Mouse (Mus musculus): ENCODE measurements around the gene Pla2g3. TPM values are rescaled to one million over a fixed set of nuclear protein-coding genes. Genes with fewer than 3 reads are reported as not detected.

The Pla2g3 gene
- total RNA-seq, 2 experiments from 2014 or later: 0.71 to 0.88 TPM

- ATAC-seq (ENCODE audit: poor library complexity, severe bottlenecking): peak; percentile 81
Measured at GRCm38 (mm10) chr11:3535406-3535986, 47.4 kb downstream of the Pla2g3 start.

GRCm38 (mm10) chr11:3536082-3536481 is 48.0 kb downstream of the Pla2g3 start:
- no peak for ATAC-seq (ENCODE audit: poor library complexity, severe bottlenecking)

DNA sequence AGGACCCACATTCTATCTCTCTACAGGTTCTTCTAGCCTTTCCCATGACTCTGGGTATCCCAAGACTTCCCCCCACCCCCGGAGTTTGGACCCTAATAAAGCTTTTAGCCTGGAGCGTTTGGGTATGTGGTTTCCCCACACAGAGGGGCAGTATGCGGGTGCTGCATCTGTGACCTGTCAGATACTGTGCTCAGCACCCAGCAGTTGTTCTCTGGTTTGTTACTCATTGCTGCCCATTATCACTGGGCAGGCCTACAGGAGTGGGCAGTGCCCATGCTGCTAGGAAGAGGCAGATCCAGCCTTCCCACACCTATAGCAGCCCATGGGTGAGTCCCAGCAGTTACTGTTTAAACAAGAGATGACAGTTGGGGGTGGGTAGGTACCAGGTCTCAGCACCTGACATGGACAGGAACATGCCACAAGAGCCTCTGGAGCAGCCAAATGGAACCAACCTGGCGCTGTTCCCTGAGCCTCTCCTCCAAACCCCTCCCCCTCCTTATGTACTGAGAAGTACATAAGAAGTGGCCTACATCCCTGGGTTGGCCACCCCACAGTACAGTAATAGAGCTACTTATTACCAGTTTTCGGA is 48.8 kb downstream of the Pla2g3 start:
- no peak for ATAC-seq (ENCODE audit: poor library complexity, severe bottlenecking)

GRCm38 (mm10) chr11:3537711-3538110 is 49.6 kb downstream of the Pla2g3 start:
- ATAC-seq (ENCODE audit: poor library complexity, severe bottlenecking): no peak

GRCm38 (mm10) chr11:3538341-3538740 is 50.3 kb downstream of the Pla2g3 start:
- no peak for ATAC-seq (ENCODE audit: poor library complexity, severe bottlenecking)

- ATAC-seq (ENCODE audit: poor library complexity, severe bottlenecking): peak; percentile 76
Measured at GRCm38 (mm10) chr11:3539111-3539825, 51.2 kb downstream of the Pla2g3 start.

- ATAC-seq (ENCODE audit: poor library complexity, severe bottlenecking): no peak
Measured at GRCm38 (mm10) chr11:3539826-3540196, 51.7 kb downstream of the Pla2g3 start.

- no peak for ATAC-seq (ENCODE audit: poor library complexity, severe bottlenecking)
Measured at GRCm38 (mm10) chr11:3540451-3541085, 52.5 kb downstream of the Pla2g3 start, which contains the start of gene Smtn. Gene Smtn, minus strand, starts transcription at chr11:3540612.

- ATAC-seq (ENCODE audit: poor library complexity, severe bottlenecking): no peak
Measured at GRCm38 (mm10) chr11:3541932-3542331, 53.8 kb downstream of the Pla2g3 start.

GRCm38 (mm10) chr11:3543001-3543400 is 54.9 kb downstream of the Pla2g3 start:
- ATAC-seq (ENCODE audit: poor library complexity, severe bottlenecking): no peak

DNA sequence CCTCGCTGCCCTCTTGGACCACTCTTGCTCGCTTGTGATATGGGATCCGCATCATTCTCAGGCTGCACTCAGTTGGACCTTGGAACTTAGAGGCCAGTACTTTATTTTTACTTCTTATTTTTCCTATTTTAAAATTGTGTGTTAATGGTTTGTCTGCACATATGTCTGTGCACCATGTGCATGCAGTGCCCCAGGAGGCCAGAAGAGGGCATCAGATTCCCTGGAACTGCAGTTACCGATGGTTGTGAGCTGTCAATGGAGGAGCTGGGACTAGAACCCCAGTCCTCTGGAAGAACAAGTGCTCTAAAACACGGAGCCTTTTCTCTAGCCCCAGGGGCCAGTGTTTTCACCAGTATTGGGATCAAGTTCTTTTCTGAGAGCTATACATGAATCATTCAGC is 56.3 kb downstream of the Pla2g3 start:
- ATAC-seq (ENCODE audit: poor library complexity, severe bottlenecking): no peak

DNA sequence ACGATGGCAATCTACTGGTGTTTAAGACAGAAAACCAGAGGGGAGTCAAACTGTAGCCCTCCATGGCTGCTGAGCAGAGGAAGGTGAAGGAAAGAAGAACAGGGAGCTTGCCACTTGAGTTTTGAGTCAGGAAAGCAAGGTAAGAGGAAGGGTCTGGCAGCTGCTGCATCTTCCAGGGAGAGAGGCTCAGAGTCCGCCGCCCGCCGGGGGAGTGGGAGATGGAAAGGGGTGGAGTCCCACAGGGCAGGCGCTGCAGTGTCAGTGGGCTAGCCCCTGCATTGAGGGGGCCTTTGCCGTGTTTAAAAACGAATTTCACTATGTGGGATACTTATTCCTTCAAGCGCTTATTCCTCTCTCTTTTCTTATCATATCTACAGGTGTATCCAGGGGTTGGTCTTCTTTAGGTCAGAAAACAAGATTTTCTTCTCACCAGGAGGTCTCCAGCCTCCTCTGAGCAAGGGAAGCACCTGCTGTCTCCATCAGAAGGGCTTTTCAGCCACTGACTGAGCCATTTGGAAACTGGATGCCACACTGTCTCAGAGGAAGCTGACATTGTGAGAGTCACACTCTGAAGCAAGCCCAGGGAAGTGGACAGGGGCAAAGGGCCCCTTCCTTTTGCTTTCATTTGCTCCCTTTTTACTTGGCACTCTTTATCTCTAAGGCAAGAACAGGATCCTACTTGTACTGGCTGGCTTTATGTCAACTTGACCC is 57.6 kb downstream of the Pla2g3 start:
- ATAC-seq (ENCODE audit: poor library complexity, severe bottlenecking): peak; percentile 87

DNA sequence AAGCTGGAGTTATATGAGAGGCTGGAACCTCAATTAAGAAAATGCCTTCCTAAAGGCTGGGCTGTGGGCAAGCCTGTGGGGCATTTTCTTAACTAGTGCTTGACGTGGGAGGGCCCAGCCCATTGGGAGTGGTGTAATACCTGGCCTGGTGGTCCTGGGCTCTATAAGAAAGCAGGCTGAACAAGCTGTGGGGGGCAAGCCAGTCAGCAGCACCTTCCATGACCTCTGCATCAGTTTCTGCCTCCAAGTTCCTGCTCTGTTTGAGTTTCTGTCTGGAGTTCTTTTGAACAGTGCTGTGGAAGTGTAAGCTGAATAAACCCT is 58.1 kb downstream of the Pla2g3 start:
- no peak for ATAC-seq (ENCODE audit: poor library complexity, severe bottlenecking)

DNA sequence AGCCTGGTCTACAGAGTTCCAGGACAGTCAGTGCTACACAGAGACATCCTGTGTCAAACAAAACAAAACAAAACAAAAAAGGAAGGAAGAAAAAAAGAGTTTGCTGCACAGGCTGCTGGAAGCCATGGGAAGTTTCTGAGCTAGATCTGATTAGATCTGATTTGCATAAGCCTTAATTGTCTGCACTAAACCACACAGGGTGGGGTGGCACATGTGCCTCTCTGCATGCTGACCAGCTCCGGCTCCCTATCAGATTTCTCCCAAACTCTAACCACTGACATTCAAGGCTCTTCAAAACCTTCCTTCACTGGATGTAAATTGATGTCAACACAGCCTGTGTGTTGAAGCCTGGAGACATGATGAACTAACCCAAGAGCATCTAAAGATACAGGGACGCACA is 59.0 kb downstream of the Pla2g3 start:
- no peak for ATAC-seq (ENCODE audit: poor library complexity, severe bottlenecking)

GRCm38 (mm10) chr11:3547969-3548368 is 59.9 kb downstream of the Pla2g3 start:
- no peak for ATAC-seq (ENCODE audit: poor library complexity, severe bottlenecking)

GRCm38 (mm10) chr11:3548564-3549295 is 60.6 kb downstream of the Pla2g3 start:
- no peak for ATAC-seq (ENCODE audit: poor library complexity, severe bottlenecking)

Other genes starting within 250 kb of the Pla2g3 start
- gene Drg1, start 221.9 kb upstream of the Pla2g3 start, total RNA-seq (2015): 127 and 137 TPM in 2 replicates
- 119 and 124 TPM in 2 replicates for gene Drg1, start 221.9 kb upstream of the Pla2g3 start, total RNA-seq (2017)
- 25.6 and 27.7 TPM in 2 replicates for gene Patz1, start 199.4 kb upstream of the Pla2g3 start, total RNA-seq (2015)
- gene Patz1, start 199.4 kb upstream of the Pla2g3 start, total RNA-seq (2017): 27.2 and 33.2 TPM in 2 replicates
- gene Pik3ip1, start 157.9 kb upstream of the Pla2g3 start, total RNA-seq (2015): 1.0 and 3.3 TPM in 2 replicates
- gene Pik3ip1, start 157.9 kb upstream of the Pla2g3 start, total RNA-seq (2017): 2.6 and 3.8 TPM in 2 replicates
- gene Limk2, start 79.1 kb upstream of the Pla2g3 start, total RNA-seq (2015): 9.6 and 11.5 TPM in 2 replicates
- gene Limk2, start 79.1 kb upstream of the Pla2g3 start, total RNA-seq (2017): 27.5 and 30.4 TPM in 2 replicates
- gene Rnf185, start 35.9 kb upstream of the Pla2g3 start, total RNA-seq (2015): 14.0 and 14.4 TPM in 2 replicates
- 12.3 and 12.7 TPM in 2 replicates for gene Rnf185, start 35.9 kb upstream of the Pla2g3 start, total RNA-seq (2017)
- 4.8 and 5.7 TPM in 2 replicates for gene Inpp5j, start 16.5 kb downstream of the Pla2g3 start, total RNA-seq (2015)
- gene Inpp5j, start 16.5 kb downstream of the Pla2g3 start, total RNA-seq (2017): 2.0 and 2.8 TPM in 2 replicates
- 9.8 and 11.8 TPM in 2 replicates for gene Selenom, start 26.4 kb downstream of the Pla2g3 start, total RNA-seq (2015)
- 2.4 and 7.6 TPM in 2 replicates for gene Selenom, start 26.4 kb downstream of the Pla2g3 start, total RNA-seq (2017)
- 12.2 and 12.5 TPM in 2 replicates for gene Smtn, start 52.3 kb downstream of the Pla2g3 start, total RNA-seq (2015)
- gene Smtn, start 52.3 kb downstream of the Pla2g3 start, total RNA-seq (2017): 5.1 and 8.8 TPM in 2 replicates
- 12.6 and 15.4 TPM in 2 replicates for gene Morc2a, start 160.9 kb downstream of the Pla2g3 start, total RNA-seq (2015)
- gene Morc2a, start 160.9 kb downstream of the Pla2g3 start, total RNA-seq (2017): 19.8 and 23.5 TPM in 2 replicates